Mouse (Mus musculus) forelimb bud, embryonic 11.5 days (tissue): Measurements from ENCODE around the gene Bpifa3.
"Not testable (repeated sequence)": the region's sequence is repeated elsewhere in the genome, so short reads cannot be mapped to it uniquely, and the experiment has no call there.

Source experiments
- DNase-seq: peaks from one replicate; pipeline ENCODE4 v3.0.0-alpha.2; 2012; ENCODE audit warnings: low read depth, low spot score

Bpifa3 gene

GRCm38 (mm10) chr2:154130120-154130519 lies at the start of gene Bpifa3:
TSS of gene Bpifa3 (plus strand) at chr2:154130336.
- DNase-seq = no peak

- DNase-seq = no peak
These were observed 32.4 kb upstream of the Bpifa3 start for GRCm38 (mm10) chr2:154097734-154098133.

GRCm38 (mm10) chr2:154117381-154117780 lies 12.8 kb upstream of the Bpifa3 start:
- no peak for DNase-seq

- no peak for DNase-seq
These were observed 12.4 kb downstream of the Bpifa3 start, which contains the start of gene Bpifa1 for GRCm38 (mm10) chr2:154142580-154142979. TSS of gene Bpifa1 (plus strand) at chr2:154142880.

GRCm38 (mm10) chr2:154143735-154144134 lies 13.6 kb downstream of the Bpifa3 start:
- DNase-seq = no peak

GRCm38 (mm10) chr2:154147496-154147895 lies 17.4 kb downstream of the Bpifa3 start:
- no peak for DNase-seq

GRCm38 (mm10) chr2:154158433-154158832 lies 28.3 kb downstream of the Bpifa3 start:
- peak; percentile 57 for DNase-seq

GRCm38 (mm10) chr2:154162307-154162706 lies 32.2 kb downstream of the Bpifa3 start, which contains the start of gene Bpifa5:
TSS of gene Bpifa5 (plus strand) at chr2:154162607.
- DNase-seq = no peak

GRCm38 (mm10) chr2:154163306-154163705 lies 33.2 kb downstream of the Bpifa3 start:
- no peak for DNase-seq

GRCm38 (mm10) chr2:154169172-154169571 lies 39.0 kb downstream of the Bpifa3 start:
- DNase-seq = no peak

- no peak for DNase-seq
These were observed 41.5 kb downstream of the Bpifa3 start for GRCm38 (mm10) chr2:154171621-154172020.

GRCm38 (mm10) chr2:154173313-154173712 lies 43.2 kb downstream of the Bpifa3 start:
- peak; percentile 43 for DNase-seq

GRCm38 (mm10) chr2:154181900-154182299 lies 51.8 kb downstream of the Bpifa3 start:
- not testable (repeated sequence) for DNase-seq

GRCm38 (mm10) chr2:154183061-154183460 lies 52.9 kb downstream of the Bpifa3 start:
- not testable (repeated sequence) for DNase-seq

- no peak for DNase-seq
These were observed 55.2 kb downstream of the Bpifa3 start for GRCm38 (mm10) chr2:154185319-154185718.

- no peak for DNase-seq
These were observed 55.6 kb downstream of the Bpifa3 start for GRCm38 (mm10) chr2:154185748-154186147.

GRCm38 (mm10) chr2:154187468-154187867 lies 57.3 kb downstream of the Bpifa3 start:
- DNase-seq = no peak
